Mouse (Mus musculus) lung, adult 2 months (tissue): ENCODE data around the gene Glo1.

Experiments
- CTCF ChIP-seq: fragments of 200-500 bp; IDR thresholded peaks from 2 replicates; pipeline ENCODE4 v1.5.1; 2011; ENCODE audit warnings: mild to moderate bottlenecking, low read length, control low read depth; ENCODE audit not compliant: insufficient read depth
- POLR2A ChIP-seq: fragments of 200-500 bp; IDR thresholded peaks from 2 replicates; pipeline ENCODE4 v1.6.1; 2011; ENCODE audit warnings: low read depth, mild to moderate bottlenecking, control low read depth, low read length, borderline replicate concordance; ENCODE audit errors: extremely low read depth

DNA sequence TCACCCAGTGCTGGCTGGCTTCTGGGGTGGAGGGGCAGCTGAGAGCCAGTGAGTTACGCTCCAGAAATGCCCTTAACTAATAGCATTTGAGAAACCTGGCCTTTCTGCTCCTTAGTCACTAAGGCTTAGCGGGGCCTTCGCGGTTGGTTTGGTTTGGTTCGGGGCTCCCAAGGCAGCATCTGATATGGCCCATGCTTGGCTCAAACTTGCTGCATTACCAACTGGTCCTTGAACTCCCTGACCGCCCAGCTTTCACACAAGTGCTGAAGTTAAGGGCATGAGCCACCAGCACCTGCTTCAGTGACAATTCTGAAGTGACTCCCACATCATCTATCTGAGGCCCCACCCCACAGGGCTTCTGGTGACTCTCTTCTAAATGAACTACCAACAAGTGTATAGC, 22.4 kb downstream of the Glo1 start:
- no peak for TF ChIP-seq POLR2A
- TF ChIP-seq CTCF: no peak
